Mouse (Mus musculus) A20 (cell line): Measurements from ENCODE around the gene Rmdn2.
A peak's percentile ranks its signal among the peaks of the same experiment; 100 is the strongest.

Experiments
- DNase-seq: peaks from one replicate; pipeline ENCODE4 v3.0.0-alpha.2; 2011; ENCODE audit warnings: low read depth, low spot score

The Rmdn2 gene

GRCm38 (mm10) chr17:79615897-79616296 lies 4.2 kb downstream of the Rmdn2 start:
- no peak for DNase-seq

DNA sequence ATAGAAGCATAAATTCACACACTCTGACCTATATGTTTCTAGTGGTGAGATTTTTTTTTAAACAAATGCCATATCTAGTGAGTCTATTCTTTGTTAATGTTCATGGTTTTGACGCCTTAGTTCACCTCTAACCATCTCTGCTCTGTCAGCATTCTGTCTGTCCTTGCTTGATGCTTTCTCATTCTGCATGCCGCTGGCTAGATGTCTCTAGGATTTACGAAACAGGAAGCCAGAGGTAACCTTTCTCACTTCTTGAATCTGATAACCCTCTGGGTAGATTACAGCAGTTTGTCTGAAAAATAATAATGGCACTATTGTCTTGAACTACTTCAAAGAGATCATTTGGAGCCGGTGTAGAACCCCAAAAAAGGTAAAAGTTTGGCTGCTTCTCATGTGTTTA lies 5.0 kb downstream of the Rmdn2 start:
- peak; percentile 8 for DNase-seq

GRCm38 (mm10) chr17:79618455-79618854 lies 6.8 kb downstream of the Rmdn2 start:
- no peak for DNase-seq

DNA sequence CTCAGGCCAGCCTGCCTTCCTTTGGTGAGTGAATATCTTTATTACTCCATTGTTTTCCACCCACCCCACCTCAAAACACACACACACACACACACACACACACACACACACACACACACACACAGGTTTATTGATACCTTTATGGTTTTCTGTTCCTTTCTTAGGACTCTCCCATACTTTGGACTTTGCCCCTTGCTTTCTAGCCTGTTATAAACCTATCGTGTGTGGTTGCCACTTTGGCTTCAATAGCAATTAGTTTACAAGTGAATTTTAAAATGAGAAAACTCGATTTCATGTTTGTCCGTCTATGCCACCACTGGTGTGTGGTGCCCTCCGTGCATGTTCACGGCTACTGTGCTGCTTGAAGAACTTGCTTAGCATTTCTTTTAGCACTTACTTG lies 7.3 kb downstream of the Rmdn2 start:
- DNase-seq, result no peak

GRCm38 (mm10) chr17:79622050-79622449 lies 10.4 kb downstream of the Rmdn2 start:
- DNase-seq, result no peak

DNA sequence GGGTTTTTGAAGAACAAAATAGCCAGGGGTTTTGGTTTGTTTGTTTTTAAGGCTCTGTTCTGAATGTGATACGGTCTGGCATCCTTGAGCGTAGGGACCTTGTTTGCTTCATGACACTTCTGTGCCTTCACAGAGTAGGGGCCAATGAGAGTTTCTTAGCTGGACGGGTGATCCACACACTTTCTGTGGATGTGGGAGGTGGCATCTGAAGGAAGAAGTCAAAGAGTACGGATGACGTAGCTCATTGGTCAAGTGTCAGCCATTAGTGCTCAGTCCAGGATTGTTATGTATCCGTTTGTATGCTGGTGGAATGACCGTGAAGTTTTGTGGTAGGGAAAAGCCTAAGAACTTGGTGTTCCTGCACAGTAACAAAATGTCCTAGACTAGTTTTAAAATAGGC lies 10.9 kb downstream of the Rmdn2 start:
- no peak for DNase-seq

DNA sequence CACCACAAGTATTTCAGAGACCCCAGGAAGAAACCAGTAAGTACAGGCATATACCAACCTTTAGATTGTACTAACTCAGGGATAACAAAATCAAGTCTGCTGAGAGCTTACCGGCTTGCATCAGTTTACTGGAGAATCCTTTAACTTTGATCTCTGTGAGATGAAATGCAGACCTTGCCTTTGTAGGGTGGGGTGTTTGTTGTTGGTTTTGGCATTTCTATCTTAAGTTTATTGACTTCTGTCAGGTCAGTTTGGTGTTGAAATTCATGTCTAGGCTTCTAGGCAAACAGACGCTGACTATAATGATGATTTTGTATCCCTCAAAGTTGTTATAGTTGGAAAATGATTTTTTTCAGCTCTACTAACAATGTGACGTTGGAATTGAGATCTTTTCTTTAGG lies 12.2 kb downstream of the Rmdn2 start:
- no peak for DNase-seq

DNA sequence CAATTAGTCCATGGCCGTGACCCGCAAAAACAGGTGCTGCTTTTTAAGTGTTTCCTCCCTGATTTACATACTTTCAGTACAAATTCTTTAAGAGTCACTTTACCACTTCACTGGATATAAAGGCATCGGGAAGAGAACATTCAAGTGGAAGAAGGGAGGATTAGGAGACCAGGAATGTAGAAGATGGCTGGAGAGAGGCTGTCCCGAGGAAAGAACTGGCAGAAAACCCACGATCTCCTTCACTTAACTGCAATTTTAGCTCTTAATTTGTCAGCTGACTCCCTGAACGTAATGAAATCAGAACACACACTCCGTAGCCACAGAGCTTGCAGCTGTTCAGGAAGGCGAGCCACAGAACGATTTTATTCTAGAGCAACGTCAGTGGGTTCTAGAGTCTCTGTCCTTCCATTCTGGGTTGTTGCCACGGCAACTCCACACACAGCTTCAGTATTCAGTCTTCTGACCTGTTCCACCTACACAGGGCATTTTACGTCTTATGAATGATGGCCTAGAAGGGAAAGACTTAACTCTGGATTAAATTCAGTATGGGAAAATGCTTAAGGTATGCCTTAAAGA lies 14.7 kb downstream of the Rmdn2 start:
- no peak for DNase-seq

- no peak for DNase-seq
Measured at GRCm38 (mm10) chr17:79649893-79650292, 38.2 kb downstream of the Rmdn2 start.

DNA sequence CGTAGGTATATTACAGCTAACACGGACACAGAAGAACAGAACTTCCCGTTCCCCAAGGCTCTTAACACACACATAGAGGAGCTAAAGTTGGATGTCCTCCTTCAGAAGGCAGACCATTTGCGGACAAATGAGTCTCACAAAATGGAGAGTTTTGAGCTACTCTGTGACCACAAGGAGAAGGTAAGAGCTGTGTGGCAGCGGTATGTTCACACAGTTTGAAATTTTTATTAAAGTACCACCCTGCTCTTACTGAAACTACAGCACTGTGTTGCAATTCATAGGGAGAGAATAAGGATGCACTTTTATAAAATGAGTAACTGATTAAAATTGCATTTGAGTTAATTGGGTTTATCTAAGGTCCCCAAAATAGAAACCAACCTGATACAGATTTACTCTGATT lies 38.6 kb downstream of the Rmdn2 start:
- DNase-seq, result no peak

DNA sequence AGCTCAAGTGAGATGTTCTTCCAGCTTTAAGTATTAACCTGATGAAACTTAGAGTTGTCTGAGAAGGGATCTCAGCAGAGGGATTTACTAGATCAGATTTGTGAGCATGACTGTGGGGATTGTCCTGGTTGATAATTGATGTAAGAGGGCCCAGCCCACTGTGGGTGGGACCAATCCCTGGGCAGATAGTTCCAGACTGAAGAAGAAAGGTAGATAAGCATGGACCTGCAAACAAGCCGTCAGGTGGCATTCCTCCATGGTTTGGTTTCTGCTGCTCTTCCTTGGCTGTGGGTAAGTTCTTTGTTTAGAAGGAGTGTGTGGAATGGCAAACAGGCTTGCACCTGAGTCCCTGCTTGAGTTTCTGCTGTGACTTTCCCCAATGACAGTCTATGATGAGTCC lies 41.5 kb downstream of the Rmdn2 start:
- no peak for DNase-seq

GRCm38 (mm10) chr17:79654187-79654586 lies 42.5 kb downstream of the Rmdn2 start:
- no peak for DNase-seq

DNA sequence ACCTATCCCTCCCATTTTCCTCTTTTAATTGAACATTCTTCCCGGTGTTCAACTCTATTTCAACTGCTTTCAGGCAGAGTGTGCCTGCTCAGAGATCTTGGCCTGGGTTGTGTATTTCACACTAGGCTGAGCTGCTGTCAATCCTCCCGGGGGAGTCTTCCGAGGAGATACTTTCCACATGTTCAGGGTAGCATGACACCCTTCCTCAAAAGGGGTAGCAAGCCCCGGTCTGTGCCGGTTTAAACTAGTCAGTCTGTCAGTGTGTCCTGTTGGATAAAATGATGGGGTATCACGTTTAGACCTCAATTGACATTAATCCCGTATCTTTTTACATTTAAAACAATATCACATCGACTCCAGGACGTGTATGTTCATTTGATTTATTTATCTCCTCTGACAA lies 46.1 kb downstream of the Rmdn2 start:
- no peak for DNase-seq

DNA sequence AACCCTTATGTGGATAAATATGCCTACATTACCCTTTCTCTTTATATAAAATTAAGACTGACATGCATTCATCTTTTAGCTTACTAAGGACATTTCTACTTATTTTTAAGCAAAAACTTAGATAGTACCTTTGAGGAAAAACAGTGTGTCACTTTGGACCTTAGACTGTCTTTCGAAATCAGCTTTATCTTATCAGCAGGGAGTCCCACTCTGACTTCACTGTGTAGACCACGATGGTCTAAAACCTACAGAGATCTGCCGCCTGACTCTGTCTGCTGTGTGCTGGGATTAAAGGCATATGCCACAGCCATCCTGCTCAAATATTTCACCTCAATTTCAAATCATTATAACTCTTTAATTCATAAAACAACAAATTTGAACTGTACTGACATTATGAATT lies 46.8 kb downstream of the Rmdn2 start:
- DNase-seq, result no peak

DNA sequence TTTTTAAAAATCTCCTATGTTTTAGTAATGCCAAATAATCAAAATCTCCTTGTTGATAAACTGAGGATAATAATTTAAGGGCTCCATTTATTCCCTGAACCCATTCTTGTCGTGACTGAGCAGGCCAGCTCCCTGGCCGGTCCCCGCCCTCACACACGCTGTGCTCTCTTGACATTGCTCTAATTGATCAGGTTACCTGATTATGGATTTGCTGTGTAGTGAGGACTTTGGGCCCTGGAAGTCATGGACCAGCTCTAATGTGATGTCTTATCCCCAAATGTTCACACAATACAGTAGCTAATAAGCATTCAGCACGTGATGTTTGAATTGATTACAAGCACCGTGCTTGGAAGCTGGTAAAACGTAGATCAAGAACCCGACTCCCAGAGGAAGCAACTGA lies 47.2 kb downstream of the Rmdn2 start:
- no peak for DNase-seq

DNA sequence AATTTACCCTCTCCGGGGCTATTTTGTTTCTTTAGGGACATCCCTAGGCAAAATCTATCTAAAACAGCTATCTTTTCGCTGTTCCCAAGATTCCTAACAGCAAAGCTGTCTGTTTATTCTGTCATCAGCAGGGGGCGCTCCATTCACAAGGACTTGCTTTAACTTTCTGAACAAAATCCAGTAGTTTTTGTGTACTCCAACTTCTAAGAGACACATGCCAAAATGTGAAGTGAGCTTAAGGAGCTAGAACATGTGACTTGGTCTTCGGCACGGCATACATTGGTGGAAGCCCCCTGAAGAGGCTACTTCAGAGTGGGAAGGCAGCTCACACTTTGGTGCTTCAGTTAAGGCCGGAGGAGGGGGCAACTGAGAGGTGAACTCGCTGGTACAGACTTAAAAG lies 49.7 kb downstream of the Rmdn2 start:
- peak; percentile 55 for DNase-seq

DNA sequence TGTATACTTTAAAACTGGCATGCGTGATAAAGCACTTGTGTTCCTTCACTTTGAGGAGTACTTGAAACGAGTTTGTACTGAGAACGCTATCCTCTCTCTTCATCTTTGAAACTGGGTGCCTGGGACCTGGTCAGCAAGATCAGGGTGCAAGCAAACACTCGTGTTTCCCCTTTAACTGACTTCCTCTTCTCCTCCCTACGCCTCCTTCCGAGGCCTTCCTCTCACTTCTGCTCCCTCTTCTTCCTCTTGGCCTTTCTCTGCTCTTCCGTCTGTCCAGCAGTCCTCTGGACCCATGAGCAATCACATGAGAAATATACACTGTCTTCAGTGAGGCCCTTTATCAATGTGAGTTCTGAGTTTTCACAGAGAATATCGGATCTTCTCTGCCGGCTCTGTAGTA lies 50.2 kb downstream of the Rmdn2 start:
- DNase-seq, result no peak

- peak; percentile 50 for DNase-seq
Measured at GRCm38 (mm10) chr17:79663393-79664105, 51.9 kb downstream of the Rmdn2 start.

- DNase-seq, result no peak
Measured at GRCm38 (mm10) chr17:79664106-79664417, 52.4 kb downstream of the Rmdn2 start.

DNA sequence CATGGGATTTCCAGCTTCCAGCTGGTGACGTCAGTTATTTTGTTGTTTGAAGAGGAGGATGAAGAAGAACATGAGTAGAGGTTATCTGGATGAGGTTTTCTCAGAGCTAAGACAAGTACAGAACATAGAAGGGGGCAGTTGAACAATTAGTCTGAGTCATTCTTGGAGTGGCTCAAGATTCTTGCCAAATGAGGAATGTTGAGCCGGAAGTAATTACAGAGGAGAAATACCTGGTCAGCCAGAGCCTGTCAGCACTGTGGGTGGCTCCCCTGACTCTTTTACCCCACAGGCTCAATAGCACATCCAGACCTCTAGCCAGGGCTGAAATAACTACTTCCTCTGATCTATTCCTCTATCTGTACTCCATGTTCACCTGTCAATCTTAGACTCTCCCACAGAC lies 59.2 kb downstream of the Rmdn2 start:
- DNase-seq, result no peak

- DNase-seq, result no peak
Measured at GRCm38 (mm10) chr17:79695106-79695505, 83.4 kb downstream of the Rmdn2 start.

DNA sequence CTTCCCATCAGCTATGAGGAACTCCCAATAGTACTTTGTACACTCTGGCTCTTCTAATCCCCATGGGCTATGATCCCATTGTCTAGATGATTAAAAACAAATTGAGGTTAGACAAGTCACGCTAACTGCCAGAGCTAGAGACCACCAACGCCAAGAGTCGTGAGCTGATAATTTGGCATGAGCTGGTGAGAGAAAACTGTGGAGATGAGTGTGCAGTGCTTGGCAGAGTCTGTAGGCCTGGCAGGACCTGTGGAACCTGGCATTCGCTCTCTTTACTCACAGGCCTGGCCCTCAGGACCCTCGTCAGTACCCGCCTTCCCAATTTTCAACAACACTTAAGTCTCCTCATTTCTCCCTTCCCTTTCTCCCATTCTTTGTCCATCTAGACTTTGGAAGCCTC lies 83.9 kb downstream of the Rmdn2 start:
- no peak for DNase-seq

DNA sequence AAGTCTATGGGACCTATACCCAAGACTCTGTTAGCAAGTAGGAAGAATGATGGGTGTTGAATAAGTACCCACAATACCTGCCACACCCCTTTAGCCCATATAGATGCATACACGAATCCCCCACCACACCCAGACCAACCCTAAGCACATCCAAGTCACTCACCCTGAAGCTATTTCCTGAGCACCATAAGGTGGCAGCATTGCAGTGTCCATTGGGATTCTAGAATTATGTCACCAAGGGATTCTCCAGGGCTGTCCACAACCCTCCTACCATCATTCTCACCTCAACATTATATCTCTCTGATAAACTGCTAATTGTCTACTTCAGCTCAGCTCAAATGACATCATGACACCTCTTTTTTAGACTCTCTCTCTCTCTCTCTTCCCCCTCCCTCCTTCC lies 87.5 kb downstream of the Rmdn2 start:
- DNase-seq, result peak; percentile 10

DNA sequence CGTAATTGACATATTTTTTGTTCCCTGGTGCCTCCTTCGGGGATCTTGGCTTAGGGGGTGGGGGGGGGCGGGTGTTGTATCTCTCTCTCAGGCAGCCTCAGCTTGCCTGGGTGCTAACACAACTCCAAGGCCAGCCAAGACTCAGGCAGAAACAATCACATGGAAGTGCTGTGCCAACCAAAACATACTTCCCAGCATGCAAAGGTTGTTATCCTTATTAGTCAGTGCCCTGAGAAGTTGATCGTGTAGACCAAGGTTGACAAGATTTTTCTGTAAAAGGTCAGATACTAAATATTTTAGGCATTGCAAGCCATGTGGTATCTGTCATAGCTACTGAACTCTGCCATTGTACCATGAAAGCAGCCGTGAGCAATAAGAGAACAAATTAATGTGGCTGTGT lies 89.2 kb downstream of the Rmdn2 start:
- DNase-seq, result no peak
